Mouse (Mus musculus): ENCODE measurements around the gene Cdh23.

DNA sequence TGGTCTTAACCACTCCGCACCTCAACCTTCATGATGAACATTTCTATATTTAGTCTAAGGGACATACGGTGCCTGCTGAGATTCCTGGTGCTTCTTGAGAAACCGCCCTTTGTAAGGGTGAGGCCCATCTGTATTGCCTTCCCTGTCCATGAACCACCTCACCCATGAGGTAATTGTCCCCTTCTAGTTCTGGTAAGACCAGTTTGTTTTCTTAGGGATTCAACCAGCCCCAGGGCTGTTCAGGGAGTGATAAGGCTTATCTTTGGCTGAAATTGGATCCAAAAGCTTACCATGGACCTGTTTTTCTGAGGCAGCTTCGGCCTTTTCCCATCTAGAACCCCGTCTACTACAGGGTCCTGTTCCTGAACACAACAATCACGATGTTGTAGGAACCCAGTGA is 440.2 kb downstream of the Cdh23 start:
- TF ChIP-seq CTCF (IDR thresholded peaks at IDR 0.05; ENCODE audit: control insufficient read depth, insufficient read depth, insufficient read length): no peak
- no peak for TF ChIP-seq MAX (IDR thresholded peaks at IDR 0.05)
- no peak for TF ChIP-seq FOSL1 (IDR thresholded peaks at IDR 0.05; ENCODE audit: insufficient read depth, low read length, poor library complexity, severe bottlenecking)
- no peak for TF ChIP-seq CEBPB (IDR thresholded peaks at IDR 0.05; ENCODE audit: low read depth)
- no peak for TF ChIP-seq USF1 (IDR thresholded peaks at IDR 0.05; ENCODE audit: low read depth)
- no peak for TF ChIP-seq MYOD1 (IDR thresholded peaks at IDR 0.05; ENCODE audit: control insufficient read depth, insufficient read length, low read depth)

Data from C2C12 (cell line).